Mouse (Mus musculus): Measurements from ENCODE around the gene Chil1. TPM values are rescaled to one million over a fixed set of nuclear protein-coding genes. Genes with fewer than 3 reads are reported as not detected.

The Chil1 gene
- polyA plus RNA-seq, 1 experiment from 2014 or later: 2.5 TPM

DNA sequence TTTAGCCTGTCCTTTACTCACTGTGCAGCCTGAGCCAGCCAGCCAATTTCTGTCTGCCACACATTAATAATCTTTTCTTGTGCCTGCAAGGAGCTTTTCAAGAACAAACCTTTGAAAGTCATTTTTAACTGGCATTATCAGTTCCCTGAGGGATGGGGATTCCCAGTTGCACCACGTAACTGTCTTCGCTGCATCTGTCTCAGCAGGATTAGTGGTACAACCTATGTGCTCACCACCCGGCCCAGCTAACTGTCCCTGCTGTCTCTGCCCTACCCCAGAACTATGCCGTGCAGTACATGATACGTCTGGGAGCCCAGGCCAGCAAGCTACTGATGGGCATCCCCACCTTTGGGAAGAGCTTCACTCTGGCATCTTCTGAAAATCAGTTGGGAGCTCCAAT lies 6.2 kb downstream of the Chil1 start:
- Histone ChIP-seq H3K9ac (no peak overlapping the region), H3K27ac (no peak overlapping the region; the same call in 1 of the 2 replicates), H3K4me3 (no peak overlapping the region), H3K27me3 (replicated peaks) (no peaks in the 10 kb centered on the region), H3K9me3 (no peaks in the 10 kb centered on the region), H3K36me3 (no peaks in the 10 kb centered on the region), H3K4me2 (replicated peaks) (no peak overlapping the region), H3K4me1 (peaks cover 16% of the 10 kb centered on the region)
- ATAC-seq (ENCODE audit: low FRiP score, low read depth): no peak
- WGBS: 81% methylated on average over 5 of the region's 5 CpGs

- no peaks in the 10 kb centered on the region for H3K9me3 ChIP-seq
- H3K4me3 ChIP-seq: no peak overlapping the region
- H3K4me2 ChIP-seq (replicated peaks): peak overlapping the region; percentile 18; the same call in 1 of the 2 replicates
- H3K36me3 ChIP-seq: no peaks in the 10 kb centered on the region
- peaks cover 21% of the 10 kb centered on the region for H3K4me1 ChIP-seq
- ATAC-seq (ENCODE audit: low FRiP score, low read depth): no peak
- no peak overlapping the region for H3K9ac ChIP-seq
- 31% methylated on average over 12 of the region's 12 CpGs for WGBS
- no peak overlapping the region for H3K27ac ChIP-seq
- H3K27me3 ChIP-seq (replicated peaks): no peaks in the 10 kb centered on the region
Observed at GRCm38 (mm10) chr1:134188989-134189729, 7.2 kb downstream of the Chil1 start.

- Histone ChIP-seq H3K27me3 (replicated peaks) (no peaks in the 10 kb centered on the region), H3K4me3 (no peak overlapping the region), H3K27ac (no peak overlapping the region), H3K36me3 (no peaks in the 10 kb centered on the region), H3K4me1 (peaks cover 24% of the 10 kb centered on the region), H3K4me2 (replicated peaks) (no peak overlapping the region), H3K9ac (no peak overlapping the region), H3K9me3 (no peaks in the 10 kb centered on the region)
- 85% methylated on average over 5 of the region's 5 CpGs for WGBS
- ATAC-seq (ENCODE audit: low FRiP score, low read depth): no peak
Observed at GRCm38 (mm10) chr1:134191192-134191591, 9.2 kb downstream of the Chil1 start.

DNA sequence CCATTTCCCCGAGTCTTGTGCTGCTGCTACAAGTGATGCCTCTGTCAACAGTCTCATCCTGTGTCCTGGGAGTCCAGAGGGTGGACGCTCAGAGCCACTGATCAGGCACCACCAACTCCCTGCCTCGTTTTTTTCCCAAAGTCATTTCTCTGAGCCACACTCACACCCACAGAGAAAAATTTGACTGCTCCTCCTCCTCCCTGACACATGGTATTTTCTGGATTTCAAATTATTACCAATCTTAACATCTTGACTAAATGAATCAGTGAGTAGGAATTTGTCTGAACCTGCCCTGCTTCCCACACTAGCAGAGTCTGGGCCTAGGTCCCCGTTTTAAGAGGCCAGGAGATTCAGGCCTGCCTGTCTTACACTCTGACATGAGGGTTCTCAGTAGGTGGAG lies 10.0 kb downstream of the Chil1 start:
- no peak for ATAC-seq (ENCODE audit: low FRiP score, low read depth)
- no peak overlapping the region for H3K27ac ChIP-seq
- peaks cover 24% of the 10 kb centered on the region for H3K4me1 ChIP-seq
- H3K9ac ChIP-seq: no peak overlapping the region
- H3K4me3 ChIP-seq: no peak overlapping the region
- no peaks in the 10 kb centered on the region for H3K9me3 ChIP-seq
- 63% methylated on average over 4 of the region's 4 CpGs for WGBS
- no peak overlapping the region for H3K4me2 ChIP-seq (replicated peaks)
- no peaks in the 10 kb centered on the region for H3K27me3 ChIP-seq (replicated peaks)
- no peaks in the 10 kb centered on the region for H3K36me3 ChIP-seq

GRCm38 (mm10) chr1:134193126-134193525 lies 11.2 kb downstream of the Chil1 start, which contains the start of gene Mybph:
Mybph (plus strand) TSS chr1:134193448.
- no peak within 1 kb of the TSS for H3K4me2 ChIP-seq (replicated peaks)
- no peaks in the 10 kb centered on the region for H3K36me3 ChIP-seq
- H3K4me3 ChIP-seq: no peak within 1 kb of the TSS
- 89% methylated on average over 1 of the region's 1 CpGs for WGBS
- no peak within 1 kb of the TSS for H3K9ac ChIP-seq
- H3K4me1 ChIP-seq: peaks cover 24% of the 10 kb centered on the region
- no peak within 1 kb of the TSS for H3K27ac ChIP-seq
- no peaks in the 10 kb centered on the region for H3K9me3 ChIP-seq
- no peaks in the 10 kb centered on the region for H3K27me3 ChIP-seq (replicated peaks)
- no peak for ATAC-seq (ENCODE audit: low FRiP score, low read depth)

- H3K4me3 ChIP-seq: no peak overlapping the region
Observed at GRCm38 (mm10) chr1:134193674-134194197, 11.8 kb downstream of the Chil1 start.

DNA sequence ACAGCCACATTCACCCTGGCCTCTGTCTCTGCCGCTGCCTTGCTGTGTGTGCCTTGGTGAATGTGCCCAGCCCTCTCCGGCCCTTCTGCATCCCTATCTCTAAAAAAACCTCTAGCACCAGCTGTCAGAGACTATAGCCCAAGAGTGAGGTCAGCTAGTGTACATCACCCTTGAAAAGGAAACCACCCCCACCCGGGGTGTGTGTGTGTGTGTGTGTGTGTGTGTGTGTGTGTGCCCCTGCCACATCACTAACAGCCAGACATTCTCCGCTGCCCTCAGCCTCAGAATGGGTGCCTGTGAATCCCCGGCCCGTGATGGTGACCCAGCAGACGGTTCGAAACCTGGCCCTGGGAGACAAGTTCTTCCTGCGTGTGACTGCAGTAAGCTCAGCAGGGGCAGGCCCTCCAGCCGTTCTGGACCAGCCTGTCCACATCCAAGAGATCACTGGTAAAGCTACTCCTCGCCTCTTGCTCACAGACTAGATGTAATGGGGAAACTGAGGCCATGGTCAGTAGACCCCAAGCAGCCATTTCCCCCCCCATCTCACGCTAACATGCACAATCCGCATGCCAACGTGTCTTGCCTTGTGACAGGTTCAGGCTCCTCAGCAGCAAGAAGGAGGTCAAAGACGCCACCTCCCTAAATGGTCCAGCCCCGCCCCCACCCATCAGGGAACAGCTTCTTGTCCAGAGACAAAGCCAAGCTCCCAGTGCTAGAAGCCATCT lies 12.5 kb downstream of the Chil1 start:
- Histone ChIP-seq H3K4me2 (replicated peaks) (no peak overlapping the region), H3K4me1 (peaks cover 11% of the 10 kb centered on the region), H3K27me3 (replicated peaks) (no peaks in the 10 kb centered on the region), H3K9ac (no peak overlapping the region), H3K9me3 (no peaks in the 10 kb centered on the region), H3K36me3 (no peaks in the 10 kb centered on the region), H3K27ac (no peak overlapping the region), H3K4me3 (no peak overlapping the region)
- WGBS: 73% methylated on average over 16 of the region's 16 CpGs
- no peak for ATAC-seq (ENCODE audit: low FRiP score, low read depth)

More at GRCm38 (mm10) chr1:134193674-134194197, 11.8 kb downstream of the Chil1 start:
- Histone ChIP-seq H3K9me3 (no peaks in the 10 kb centered on the region), H3K4me2 (replicated peaks) (no peak overlapping the region), H3K9ac (no peak overlapping the region), H3K27ac (no peak overlapping the region), H3K4me1 (peaks cover 18% of the 10 kb centered on the region), H3K36me3 (no peaks in the 10 kb centered on the region), H3K27me3 (replicated peaks) (no peaks in the 10 kb centered on the region)
- WGBS: 68% methylated on average over 7 of the region's 7 CpGs
- no peak for ATAC-seq (ENCODE audit: low FRiP score, low read depth)

DNA sequence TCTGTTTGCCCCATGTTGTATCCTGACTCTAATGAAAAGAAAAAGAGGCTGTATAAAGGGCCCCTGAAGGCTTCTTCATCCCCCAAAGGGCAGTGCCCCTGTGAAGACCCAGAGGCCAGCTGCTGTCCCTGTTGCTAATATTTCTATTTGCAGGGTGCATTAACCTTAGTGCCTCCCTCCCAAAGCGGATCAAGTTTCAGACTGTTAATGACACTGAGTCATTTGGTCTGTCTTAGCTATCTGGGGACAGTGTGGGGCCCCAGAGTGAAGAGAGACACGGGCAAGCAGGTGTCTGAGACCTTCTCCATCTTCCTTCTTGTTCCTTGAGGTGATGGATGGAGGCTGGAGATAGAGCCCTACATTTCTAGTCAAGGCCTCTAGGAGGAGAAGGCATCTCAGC lies 13.1 kb downstream of the Chil1 start:
- no peak overlapping the region for H3K4me3 ChIP-seq
- no peaks in the 10 kb centered on the region for H3K27me3 ChIP-seq (replicated peaks)
- H3K4me1 ChIP-seq: peaks cover 10% of the 10 kb centered on the region
- no peaks in the 10 kb centered on the region for H3K9me3 ChIP-seq
- no peaks in the 10 kb centered on the region for H3K36me3 ChIP-seq
- H3K4me2 ChIP-seq (replicated peaks): no peak overlapping the region
- WGBS: 50% methylated on average over 2 of the region's 2 CpGs
- ATAC-seq (ENCODE audit: low FRiP score, low read depth): no peak
- H3K9ac ChIP-seq: no peak overlapping the region
- no peak overlapping the region for H3K27ac ChIP-seq

GRCm38 (mm10) chr1:134195571-134195970 lies 13.6 kb downstream of the Chil1 start:
- Histone ChIP-seq H3K9ac (no peak overlapping the region), H3K27me3 (replicated peaks) (no peaks in the 10 kb centered on the region), H3K9me3 (no peaks in the 10 kb centered on the region), H3K4me3 (no peak overlapping the region), H3K4me1 (peaks cover 10% of the 10 kb centered on the region), H3K36me3 (no peaks in the 10 kb centered on the region), H3K4me2 (replicated peaks) (no peak overlapping the region), H3K27ac (no peak overlapping the region)
- 55% methylated on average over 3 of the region's 3 CpGs for WGBS
- no peak for ATAC-seq (ENCODE audit: low FRiP score, low read depth)

GRCm38 (mm10) chr1:134195979-134196378 lies 14.0 kb downstream of the Chil1 start:
- H3K4me2 ChIP-seq (replicated peaks): no peak overlapping the region
- no peaks in the 10 kb centered on the region for H3K9me3 ChIP-seq
- no peaks in the 10 kb centered on the region for H3K27me3 ChIP-seq (replicated peaks)
- no peak overlapping the region for H3K4me3 ChIP-seq
- no peak overlapping the region for H3K27ac ChIP-seq
- H3K36me3 ChIP-seq: no peaks in the 10 kb centered on the region
- ATAC-seq (ENCODE audit: low FRiP score, low read depth): no peak
- WGBS: 66% methylated on average over 4 of the region's 4 CpGs
- H3K9ac ChIP-seq: no peak overlapping the region
- H3K4me1 ChIP-seq: peaks cover 10% of the 10 kb centered on the region

DNA sequence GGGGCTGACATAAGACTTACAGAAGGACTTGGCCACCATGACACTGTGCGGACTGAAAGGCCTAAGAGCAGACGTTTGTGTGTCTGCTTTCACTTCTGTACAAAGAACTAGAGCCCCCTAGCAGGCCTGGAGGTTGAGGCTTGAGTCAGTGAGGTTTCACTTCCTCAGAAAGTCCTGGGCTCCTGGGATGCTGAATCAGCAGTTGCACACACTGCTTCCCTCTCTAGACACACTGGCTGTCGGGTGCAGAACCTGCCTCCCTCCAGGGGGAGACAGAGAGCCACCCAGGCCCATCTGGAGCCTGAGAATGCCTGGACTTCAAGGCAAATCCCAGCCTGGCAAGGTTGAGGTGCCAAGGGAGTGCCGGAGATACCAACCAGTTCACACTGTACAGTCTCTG lies 14.4 kb downstream of the Chil1 start:
- Histone ChIP-seq H3K27me3 (replicated peaks) (no peaks in the 10 kb centered on the region), H3K4me1 (peaks cover 10% of the 10 kb centered on the region), H3K36me3 (no peaks in the 10 kb centered on the region), H3K9me3 (no peaks in the 10 kb centered on the region), H3K27ac (no peak overlapping the region), H3K9ac (no peak overlapping the region), H3K4me3 (no peak overlapping the region), H3K4me2 (replicated peaks) (no peak overlapping the region)
- no peak for ATAC-seq (ENCODE audit: low FRiP score, low read depth)
- WGBS: 76% methylated on average over 4 of the region's 4 CpGs

- peaks cover 10% of the 10 kb centered on the region for H3K4me1 ChIP-seq
- no peak overlapping the region for H3K9ac ChIP-seq
- H3K36me3 ChIP-seq: no peaks in the 10 kb centered on the region
- H3K4me2 ChIP-seq (replicated peaks): no peak overlapping the region
- H3K9me3 ChIP-seq: no peaks in the 10 kb centered on the region
- no peak for ATAC-seq (ENCODE audit: low FRiP score, low read depth)
- H3K4me3 ChIP-seq: no peak overlapping the region
- 87% methylated on average over 15 of the region's 15 CpGs for WGBS
- H3K27ac ChIP-seq: no peak overlapping the region
- no peaks in the 10 kb centered on the region for H3K27me3 ChIP-seq (replicated peaks)
Observed at GRCm38 (mm10) chr1:134197325-134197982, 15.5 kb downstream of the Chil1 start.

All from neural tube, embryonic 12.5 days (tissue).